Mouse (Mus musculus): ENCODE data around the gene Zfp942. TPM values are rescaled to one million over a fixed set of nuclear protein-coding genes. Genes with fewer than 3 reads are reported as not detected.
"Not testable (repeated sequence)": the region's sequence is repeated elsewhere in the genome, so short reads cannot be mapped to it uniquely, and the experiment has no call there.

Zfp942 gene
- polyA plus RNA-seq (2016; fragmentation: Nextera tagmentation; extraction: Ambion mirVana) = 23.8 and 25.6 TPM in 2 replicates

- peak; percentile 99 for ATAC-seq (ENCODE audit: low FRiP score, low read depth)
- not testable (repeated sequence) for H3K9me3 ChIP-seq, H3K27me3 ChIP-seq, H3K36me3 ChIP-seq, H3K4me1 ChIP-seq
- Histone ChIP-seq H3K27ac (replicated peaks) (peak within 1 kb of the TSS; percentile 86), H3K4me3 (peak within 1 kb of the TSS; percentile 68), H3K9ac (replicated peaks) (peak within 1 kb of the TSS; percentile 80), H3K4me2 (replicated peaks) (peak within 1 kb of the TSS; percentile 57)
- WGBS = under 1% methylated on average over 42 of the region's 55 CpGs
These were observed at the start of gene Zfp942, which contains the start of gene Zfp943 for GRCm38 (mm10) chr17:21962107-21962907. Gene Zfp942, minus strand, starts transcription at chr17:21962464. Gene Zfp943, plus strand, starts transcription at chr17:21962552.

DNA sequence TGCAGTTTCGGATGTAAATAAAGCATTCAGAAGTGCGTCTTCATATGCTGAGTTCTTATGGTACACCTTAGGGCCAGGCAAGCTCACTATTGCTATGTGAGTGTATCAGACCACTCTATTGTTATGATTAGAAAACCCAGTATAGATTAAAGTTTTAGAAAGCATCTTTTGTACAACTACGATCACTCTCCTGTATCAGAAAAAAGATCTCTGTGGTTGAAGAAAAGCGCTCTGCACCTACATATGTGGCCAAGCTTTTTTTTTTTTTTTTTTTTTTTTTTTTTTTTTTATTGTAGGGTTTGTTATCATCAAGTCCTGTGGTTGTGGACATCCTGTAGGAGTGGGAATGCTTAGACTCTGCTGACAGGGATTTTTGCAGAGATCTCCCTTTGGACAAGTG is 1.0 kb upstream of the Zfp942 start:
- no peak overlapping the region for H3K27ac ChIP-seq (replicated peaks)
- no peaks in the 10 kb centered on the region for H3K27me3 ChIP-seq
- H3K4me2 ChIP-seq (replicated peaks) = peak overlapping the region; percentile 57
- H3K4me1 ChIP-seq = peaks cover 9% of the 10 kb centered on the region; the same call in 1 of the 2 replicates
- H3K9ac ChIP-seq (replicated peaks) = no peak overlapping the region
- 54% methylated on average over 4 of the region's 4 CpGs for WGBS
- H3K36me3 ChIP-seq = peaks cover 6% of the 10 kb centered on the region; the same call in 1 of the 2 replicates
- peak overlapping the region; percentile 68 for H3K4me3 ChIP-seq
- H3K9me3 ChIP-seq = no peaks in the 10 kb centered on the region
- no peak for ATAC-seq (ENCODE audit: low FRiP score, low read depth)

DNA sequence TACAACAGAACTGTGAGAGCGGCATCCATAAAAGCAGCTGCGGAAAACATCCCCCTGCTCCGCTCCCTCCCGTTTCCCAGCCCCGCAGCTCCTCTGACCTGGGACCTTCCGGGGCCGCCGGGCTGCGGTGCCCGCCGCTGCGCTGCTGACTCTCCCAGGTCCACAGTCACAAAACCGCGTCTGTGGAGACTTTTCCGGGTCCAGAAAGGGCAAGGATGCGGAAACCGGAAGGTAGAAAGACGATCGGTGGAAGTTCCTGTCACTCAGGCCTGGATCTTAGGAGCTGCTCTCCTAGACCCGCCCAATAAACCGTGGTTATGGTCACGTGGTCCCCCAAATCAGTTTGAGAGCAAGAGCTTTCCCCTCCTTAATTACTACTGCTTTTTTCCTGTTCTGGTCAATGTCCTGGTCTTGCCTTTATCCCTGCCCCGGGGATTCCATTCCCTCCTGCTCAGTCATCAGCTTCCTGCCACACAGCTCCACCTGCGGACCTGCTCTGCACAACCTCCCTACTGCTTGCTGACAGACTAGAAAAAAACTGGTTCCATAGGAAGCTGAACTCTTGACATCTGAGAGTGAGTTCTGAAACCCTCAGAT is 52.7 kb downstream of the Zfp942 start, which contains the start of gene Zfp995:
Zfp995 (minus strand) TSS at position 471 of the 597 bp plus-strand sequence.
- H3K4me1 ChIP-seq, H3K27me3 ChIP-seq, H3K36me3 ChIP-seq, H3K9me3 ChIP-seq: not testable (repeated sequence)
- peak; percentile 98 for ATAC-seq (ENCODE audit: low FRiP score, low read depth)
- peak within 1 kb of the TSS; percentile 72 for H3K4me3 ChIP-seq
- under 1% methylated on average over 24 of the region's 24 CpGs for WGBS
- H3K4me2 ChIP-seq (replicated peaks) = peak within 1 kb of the TSS; percentile 75
- peak within 1 kb of the TSS; percentile 56 for H3K27ac ChIP-seq (replicated peaks)
- peak within 1 kb of the TSS; percentile 72 for H3K9ac ChIP-seq (replicated peaks)

DNA sequence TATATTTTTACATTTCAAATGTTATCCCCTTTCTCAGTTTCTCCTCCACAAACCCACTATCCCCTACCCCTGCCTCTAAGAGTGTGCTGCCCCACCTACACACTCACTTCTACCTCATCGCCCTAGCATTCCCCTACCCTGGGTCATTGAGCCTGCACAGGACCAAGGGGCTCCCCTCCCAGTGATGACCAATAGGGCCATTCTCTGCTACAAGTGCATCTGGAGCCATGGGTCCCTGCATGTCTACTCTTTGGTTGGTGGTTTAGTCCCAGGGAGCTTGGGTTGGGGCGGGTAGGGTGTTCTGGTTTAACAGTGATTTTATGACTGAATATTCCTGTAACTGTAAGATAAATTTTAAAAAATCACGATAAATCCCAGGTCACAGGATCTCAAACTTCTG is 53.2 kb downstream of the Zfp942 start:
- ATAC-seq (ENCODE audit: low FRiP score, low read depth) = peak; percentile 82
- 3% methylated on average over 3 of the region's 3 CpGs for WGBS
- peak overlapping the region; percentile 72 for H3K9ac ChIP-seq (replicated peaks)

More for the DNA sequence above, 53.2 kb downstream of the Zfp942 start:
- Histone ChIP-seq H3K27me3 (no peaks in the 10 kb centered on the region), H3K27ac (replicated peaks) (peak overlapping the region; percentile 56; the same call in 1 of the 2 replicates), H3K9me3 (no peaks in the 10 kb centered on the region), H3K4me1 (no peaks in the 10 kb centered on the region), H3K4me3 (peak overlapping the region; percentile 72), H3K36me3 (no peaks in the 10 kb centered on the region), H3K4me2 (replicated peaks) (peak overlapping the region; percentile 75)

Other genes starting within 250 kb of the Zfp942 start
- 10.2 and 12.8 TPM in 2 replicates for gene Zfp229, start 231.7 kb downstream of the Zfp942 start, polyA plus RNA-seq (2016; fragmentation: Nextera tagmentation; extraction: Ambion mirVana)
- gene Zfp820, start 116.7 kb downstream of the Zfp942 start, polyA plus RNA-seq (2016; fragmentation: Nextera tagmentation; extraction: Ambion mirVana) = 5.7 and 6.3 TPM in 2 replicates
- gene Zfp995, start 52.5 kb downstream of the Zfp942 start, polyA plus RNA-seq (2016; fragmentation: Nextera tagmentation; extraction: Ambion mirVana) = 8.3 and 9.2 TPM in 2 replicates
- gene Zfp943, start 88 bp upstream of the Zfp942 start, polyA plus RNA-seq (2016; fragmentation: Nextera tagmentation; extraction: Ambion mirVana) = 20.8 and 21.7 TPM in 2 replicates
- gene Zfp947, start 203.7 kb upstream of the Zfp942 start, polyA plus RNA-seq (2016; fragmentation: Nextera tagmentation; extraction: Ambion mirVana) = 1.7 and 2.1 TPM in 2 replicates

Data from midbrain, embryonic 12.5 days (tissue).